Mouse (Mus musculus): ENCODE data around the gene Tmed9.
"Not testable (repeated sequence)": the region's sequence is repeated elsewhere in the genome, so short reads cannot be mapped to it uniquely, and the experiment has no call there.

The Tmed9 gene

GRCm38 (mm10) chr13:55607624-55608006 is 34.1 kb downstream of the Tmed9 start:
- DNase-seq (ENCODE audit: low spot score): no peak

DNA sequence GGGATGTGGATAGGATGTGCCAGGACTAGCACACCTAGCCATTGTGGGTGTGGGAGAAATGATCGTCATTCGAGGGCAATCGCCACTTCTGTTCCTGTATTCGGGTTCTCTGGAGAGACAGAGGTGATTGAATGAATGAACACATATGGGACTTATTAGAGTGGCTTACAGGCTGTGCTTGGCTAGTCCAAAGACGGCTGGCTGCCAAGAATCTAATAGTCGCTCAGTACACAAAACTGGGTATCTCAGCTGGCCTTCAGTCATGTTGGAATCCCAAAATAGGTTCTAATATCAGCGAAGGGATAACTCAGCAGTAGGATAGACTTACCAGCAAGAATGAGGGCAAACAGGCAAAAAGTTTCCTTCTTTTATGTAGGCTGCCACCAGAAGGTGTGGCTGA is 38.5 kb downstream of the Tmed9 start:
- DNase-seq (ENCODE audit: low spot score): no peak

DNA sequence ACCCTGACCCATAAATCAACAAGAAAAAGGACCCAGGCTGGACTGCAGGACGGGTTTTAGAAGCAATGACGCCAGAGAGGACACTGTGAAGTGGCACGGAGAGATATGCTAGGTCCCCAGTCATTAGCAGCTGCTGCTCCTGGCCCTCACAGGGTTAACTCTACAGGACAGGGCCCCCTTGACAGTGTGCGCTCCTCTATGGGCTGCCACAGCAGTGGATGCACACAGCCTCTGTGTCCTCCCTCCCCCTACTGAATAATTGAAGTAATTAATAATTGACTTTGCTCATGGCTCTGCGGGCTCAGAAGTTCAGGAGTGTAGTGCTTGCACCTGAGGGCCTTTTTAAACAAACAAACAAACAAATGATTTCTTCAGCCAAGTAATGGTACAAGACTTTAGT is 39.9 kb downstream of the Tmed9 start:
- DNase-seq (ENCODE audit: low spot score): no peak

GRCm38 (mm10) chr13:55619328-55619727 is 45.8 kb downstream of the Tmed9 start:
- no peak for DNase-seq (ENCODE audit: low spot score)

- DNase-seq (ENCODE audit: low spot score): no peak
Measured at GRCm38 (mm10) chr13:55620275-55620674, 46.7 kb downstream of the Tmed9 start.

DNA sequence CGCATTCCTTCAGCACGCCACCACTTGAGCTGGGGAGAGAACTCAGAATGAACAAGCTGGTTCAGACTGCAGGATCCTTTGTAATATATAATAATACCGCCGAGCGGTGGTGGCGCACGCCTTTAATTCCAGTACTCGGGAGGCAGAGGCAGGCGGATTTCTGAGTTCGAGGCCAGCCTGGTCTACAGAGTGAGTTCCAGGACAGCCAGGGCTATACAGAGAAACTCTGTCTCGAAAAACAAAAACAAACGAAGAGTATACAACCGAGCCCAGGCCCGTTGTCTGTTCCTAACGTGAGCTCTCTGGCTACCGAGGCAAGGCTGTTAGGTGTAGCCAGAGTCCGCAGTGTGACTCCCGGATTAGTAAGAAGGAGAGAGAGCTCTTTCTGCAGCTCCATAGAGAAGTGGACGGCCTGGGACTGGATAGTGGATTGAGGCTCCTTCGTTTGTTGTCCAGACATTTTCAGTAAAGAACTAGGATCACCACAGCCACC is 48.7 kb downstream of the Tmed9 start:
- DNase-seq (ENCODE audit: low spot score): not testable (repeated sequence)

DNA sequence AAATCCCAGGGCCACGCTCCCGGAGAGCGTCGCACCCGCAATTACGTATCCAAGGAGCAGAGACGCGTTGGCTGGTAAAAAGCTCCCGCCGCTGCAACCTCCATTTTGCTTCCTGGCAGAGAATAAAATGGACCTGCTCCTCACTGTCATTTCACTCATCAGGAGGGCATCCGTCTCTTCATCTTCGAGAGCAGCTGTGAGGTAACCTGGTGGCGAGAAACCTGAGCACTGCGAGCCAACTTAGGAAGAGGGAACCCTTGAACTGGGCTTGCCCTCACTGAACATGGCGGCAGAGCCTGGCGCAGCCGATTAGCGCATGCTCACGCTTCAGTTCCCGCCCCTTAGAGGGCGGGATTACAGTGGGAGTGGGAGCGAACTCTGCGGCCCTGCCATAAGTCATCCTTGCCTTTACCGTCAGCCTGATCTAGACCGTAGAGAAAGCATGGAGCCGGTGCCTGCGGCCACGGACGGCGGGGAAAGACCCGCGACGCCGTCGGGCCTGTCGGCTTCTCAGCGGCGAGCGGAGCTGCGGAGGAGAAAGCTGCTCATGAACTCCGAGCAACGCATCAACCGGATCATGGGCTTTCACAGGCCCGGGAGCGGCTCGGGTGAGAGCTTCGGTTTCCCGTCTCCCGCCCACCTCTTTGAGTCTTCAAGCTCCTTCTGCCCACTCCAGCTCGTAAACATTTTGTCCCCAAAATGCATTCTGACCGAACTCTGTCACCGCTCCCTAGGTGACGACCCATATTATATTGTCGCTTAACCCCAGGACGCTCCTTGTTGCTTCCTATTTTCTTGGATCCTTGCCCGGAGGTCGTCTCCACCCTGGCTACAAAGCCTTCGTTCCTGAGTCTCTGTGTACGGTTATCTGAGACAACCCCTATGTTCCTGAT is 49.4 kb downstream of the Tmed9 start, which contains the start of gene Caml:
Gene Caml, plus strand, starts transcription at position 357 of the 893 bp plus-strand sequence.
- peak; percentile 97 for DNase-seq (ENCODE audit: low spot score)

- DNase-seq (ENCODE audit: low spot score): peak; percentile 91
Measured at GRCm38 (mm10) chr13:55634639-55635127, 61.2 kb downstream of the Tmed9 start, which contains the start of gene Ddx46. TSS of gene Ddx46 (plus strand) at chr13:55635027.

- no peak for DNase-seq (ENCODE audit: low spot score)
Measured at GRCm38 (mm10) chr13:55635146-55635571, 61.6 kb downstream of the Tmed9 start.

DNA sequence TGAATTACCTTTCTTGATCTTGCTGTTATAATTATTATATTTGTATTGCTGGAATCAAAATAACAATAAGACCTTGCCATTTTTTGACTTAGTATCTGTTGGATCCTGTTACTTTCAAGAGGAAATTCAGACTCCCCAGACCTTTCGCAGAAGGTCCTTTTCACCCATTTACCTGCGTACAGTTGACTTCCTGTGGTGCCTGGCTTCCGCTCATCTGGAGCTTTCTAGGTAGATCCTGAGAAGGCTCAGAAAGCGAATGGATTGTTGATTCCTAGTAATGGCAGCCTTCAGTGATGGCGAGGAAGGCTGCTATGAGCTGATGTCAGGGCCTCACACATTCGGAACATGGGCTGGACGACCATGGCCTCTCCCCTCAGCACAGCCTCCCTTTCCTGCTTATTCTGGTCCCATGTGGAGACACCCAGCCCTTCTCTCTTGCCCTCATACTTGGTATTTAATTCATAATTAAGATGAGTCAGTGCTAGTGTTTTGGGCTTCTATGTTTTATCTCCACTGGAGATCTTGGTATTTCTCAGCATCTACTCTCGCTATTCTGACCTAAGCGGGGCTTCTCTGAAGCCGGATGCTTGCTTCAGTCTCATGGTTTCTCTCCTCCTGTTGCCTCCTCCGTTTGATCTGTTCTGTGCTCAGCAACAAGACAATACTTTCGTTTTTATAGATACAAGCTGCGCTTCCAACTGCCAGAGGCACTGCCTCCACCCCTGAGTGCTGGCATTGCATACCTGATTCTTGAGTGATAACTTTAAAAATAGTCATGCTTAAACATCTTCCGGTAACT is 62.9 kb downstream of the Tmed9 start:
- DNase-seq (ENCODE audit: low spot score): no peak

- DNase-seq (ENCODE audit: low spot score): peak; percentile 85
Measured at GRCm38 (mm10) chr13:55640480-55640879, 66.9 kb downstream of the Tmed9 start.

DNA sequence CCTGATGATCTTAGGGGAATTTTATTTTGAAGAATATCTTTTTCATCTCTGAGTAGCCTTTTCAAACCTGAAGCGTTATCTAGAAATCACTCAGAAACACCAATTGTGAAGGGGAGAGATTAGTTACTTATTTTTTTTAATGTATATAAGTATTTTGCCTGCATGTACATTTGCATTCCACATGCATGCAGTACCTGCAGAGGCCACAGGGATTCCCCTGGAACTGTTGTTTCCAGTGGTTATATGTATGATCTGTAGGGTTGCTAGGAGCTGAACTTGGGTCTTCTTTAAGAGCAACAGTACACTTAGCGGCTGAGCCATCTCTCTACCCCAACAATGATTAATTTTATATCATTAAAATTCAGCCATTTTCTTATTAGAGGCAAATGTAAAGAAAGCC is 71.0 kb downstream of the Tmed9 start:
- DNase-seq (ENCODE audit: low spot score): peak; percentile 66

Measured in embryo, embryonic 10.5 days (tissue).